Mouse (Mus musculus) limb, embryonic 12.5 days (tissue): Measurements from ENCODE around the gene Iqgap3. TPM values are rescaled to one million over a fixed set of nuclear protein-coding genes. Genes with fewer than 3 reads are reported as not detected.

Source experiments
- ATAC-seq: fragments of 200-750 bp; cut with Nextera tagmentation; 2 replicates; pipeline ENCODE4 v1.8.0; 2017; ENCODE audit warnings: low read depth, moderate TSS enrichment; ENCODE audit not compliant: insufficient number of reproducible peaks, insufficient read depth, low FRiP score, low TSS enrichment
- H3K27ac ChIP-seq: fragments of 300-500 bp; sonication (generic); 2 replicates; pipeline ENCODE4 v1.5.1; 2016; ENCODE audit warnings: mild to moderate bottlenecking, moderate library complexity
- H3K27me3 ChIP-seq: fragments of 300-500 bp; sonication (generic); 2 replicates; pipeline ENCODE4 v1.6.1; 2016; ENCODE audit warnings: mild to moderate bottlenecking, moderate library complexity
- H3K36me3 ChIP-seq: fragments of 300-500 bp; sonication (generic); 2 replicates; pipeline ENCODE4 v1.6.1; 2016; ENCODE audit warnings: mild to moderate bottlenecking, moderate library complexity
- H3K4me1 ChIP-seq: fragments of 300-500 bp; sonication (generic); replicated peaks from 2 replicates; pipeline ENCODE4 v1.6.1; 2016
- H3K4me2 ChIP-seq: fragments of 300-500 bp; sonication (generic); 2 replicates; pipeline ENCODE4 v1.6.1; 2016; ENCODE audit warnings: mild to moderate bottlenecking, moderate library complexity
- H3K4me3 ChIP-seq: fragments of 300-500 bp; sonication (generic); replicated peaks from 2 replicates; pipeline ENCODE4 v1.5.1; 2016; ENCODE audit warnings: mild to moderate bottlenecking
- H3K9ac ChIP-seq: fragments of 300-500 bp; sonication (generic); replicated peaks from 2 replicates; pipeline ENCODE4 v1.6.1; 2016; ENCODE audit warnings: mild to moderate bottlenecking, moderate library complexity
- H3K9me3 ChIP-seq: fragments of 300-500 bp; sonication (generic); 2 replicates; pipeline ENCODE4 v1.6.1; 2016; ENCODE audit warnings: mild to moderate bottlenecking, moderate library complexity
- WGBS: fragments of 180-500 bp; shearing (Covaris S2); methylation state at CpG from one replicate; pipeline ENCODE4 v1.1.7; 2016; 5-methylcytosine and 5-hydroxymethylcytosine counted together
- polyA plus RNA-seq: library from polyadenylated mRNA; unstranded; fragments of >200 nt; fragmentation: Nextera tagmentation; extraction: Ambion mirVana; gene quantifications from 2 replicates; pipeline ENCODE4 v1.2.1, GENCODE M21; 2016

Gene Iqgap3
- polyA plus RNA-seq, result 24.3 and 25.6 TPM in 2 replicates

DNA sequence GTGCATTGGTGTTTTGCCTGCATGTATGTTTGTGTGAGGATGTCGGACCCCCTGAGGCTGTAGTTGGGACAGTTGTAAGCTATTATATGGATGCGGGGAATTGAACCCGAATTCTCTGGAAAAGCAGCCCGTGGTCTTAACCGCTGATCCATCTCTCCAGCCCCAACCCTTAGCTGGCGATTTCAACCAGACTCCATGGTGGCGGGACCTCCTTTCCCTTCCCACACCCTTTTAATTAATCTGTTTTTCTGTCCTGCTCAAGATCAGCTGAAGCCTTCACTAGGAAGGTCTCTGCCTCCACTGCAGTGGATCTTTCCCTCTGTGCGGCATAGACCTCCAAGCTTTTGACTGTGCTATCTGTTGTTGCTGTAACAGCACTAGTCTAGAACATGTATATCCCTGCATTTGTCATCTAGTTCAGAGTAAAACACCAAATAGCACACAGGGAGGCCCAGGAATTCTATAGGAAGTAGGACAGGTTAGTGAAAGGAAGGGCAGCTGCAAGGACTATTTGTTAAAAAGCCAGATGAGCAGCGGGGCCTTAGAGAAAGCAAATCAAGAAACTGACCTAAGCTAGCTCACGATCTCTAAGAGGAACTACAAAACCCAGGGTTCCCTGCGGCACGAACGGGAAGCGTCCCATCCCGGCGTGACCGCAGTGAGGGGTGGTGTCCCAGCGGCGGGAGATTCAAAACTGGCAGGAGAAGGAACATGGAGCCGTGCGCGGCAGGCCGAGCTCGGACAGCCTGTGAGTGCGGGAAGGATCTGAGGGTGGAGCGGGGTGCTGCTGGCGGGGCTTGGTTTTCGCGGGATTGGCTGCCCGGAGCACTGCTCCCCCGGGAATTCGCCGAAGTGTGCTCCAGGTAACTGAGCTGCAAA lies at the start of gene Iqgap3:
TSS of gene Iqgap3 (plus strand) at position 627 of the 879 bp plus-strand sequence.
- Histone ChIP-seq H3K4me2 (peak within 1 kb of the TSS; percentile 80), H3K27ac (peak within 1 kb of the TSS; percentile 25; the same call in 1 of the 2 replicates), H3K4me1 (peaks cover 13% of the 10 kb centered on the region), H3K27me3 (0 out of 2 replicates have a peak, but pooled peaks cover 3% of the 10 kb centered on the region), H3K4me3 (peak within 1 kb of the TSS; percentile 61), H3K36me3 (peaks cover 19% of the 10 kb centered on the region), H3K9me3 (no peaks in the 10 kb centered on the region), H3K9ac (peak within 1 kb of the TSS; percentile 65)
- peak; percentile 68; the same call in 1 of the 2 replicates for ATAC-seq
- 19% methylated on average over 33 of the region's 33 CpGs for WGBS

DNA sequence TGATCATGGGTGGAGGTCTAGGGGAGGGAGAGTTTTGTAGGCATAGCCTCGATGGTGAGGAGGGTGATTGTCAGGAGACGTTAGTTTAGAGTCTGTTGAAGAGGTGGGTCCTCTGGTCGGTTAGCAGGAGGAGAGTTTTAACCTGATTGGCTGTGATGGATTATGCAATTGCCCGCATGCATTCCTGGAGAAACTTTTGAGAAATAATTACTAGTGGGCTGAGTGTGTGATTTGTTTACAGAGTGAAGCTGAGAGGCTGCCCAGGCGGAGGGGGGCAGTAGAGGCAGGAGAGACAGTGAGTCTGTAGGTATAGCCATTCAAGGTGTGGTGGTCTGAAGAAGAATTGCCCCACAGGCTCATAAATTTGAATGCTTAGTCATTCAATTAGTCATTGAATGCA lies 48.3 kb upstream of the Iqgap3 start:
- Histone ChIP-seq H3K9me3 (peaks cover under 1% of the 10 kb centered on the region; the same call in 1 of the 2 replicates), H3K27me3 (peaks cover 61% of the 10 kb centered on the region)

DNA sequence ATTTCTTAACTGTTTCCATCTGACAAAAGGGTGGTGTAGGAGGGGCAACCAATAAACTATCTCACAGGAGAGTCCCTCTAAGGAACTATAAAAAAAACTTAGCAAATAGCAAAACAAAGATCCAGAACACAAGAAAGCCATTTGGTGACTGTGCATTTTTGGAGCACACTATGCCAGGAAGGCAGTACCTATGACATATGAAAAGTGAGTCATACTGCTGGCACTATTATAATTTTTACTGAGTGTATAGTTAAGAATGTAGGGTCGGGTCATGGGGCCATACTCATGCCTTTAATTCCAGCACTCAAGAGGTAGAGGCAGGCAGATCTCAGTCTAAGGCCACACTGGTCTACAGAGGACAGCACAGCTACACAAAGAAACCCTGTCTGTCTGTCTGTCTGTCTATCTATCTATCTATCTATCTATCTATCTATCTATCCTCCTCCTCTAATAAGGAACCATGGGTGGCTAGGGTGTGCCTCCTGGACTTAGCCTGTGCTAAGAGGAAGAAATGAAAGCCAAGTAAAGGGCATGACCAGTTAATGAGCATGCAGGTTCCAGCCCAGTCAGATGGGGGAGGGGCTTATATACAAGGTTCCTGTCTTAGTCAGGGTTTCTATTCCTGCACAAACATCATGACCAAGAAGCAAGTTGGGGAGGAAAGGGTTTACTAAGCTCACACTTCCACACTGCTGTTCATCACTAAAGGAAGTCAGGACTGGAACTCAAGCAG lies 46.0 kb upstream of the Iqgap3 start:
- no peak for ATAC-seq
- no peaks in the 10 kb centered on the region for H3K36me3 ChIP-seq
- no peaks in the 10 kb centered on the region for H3K4me1 ChIP-seq
- H3K4me2 ChIP-seq, result no peak overlapping the region
- H3K27me3 ChIP-seq, result peaks cover 58% of the 10 kb centered on the region
- no peak overlapping the region for H3K27ac ChIP-seq
- H3K9ac ChIP-seq, result no peak overlapping the region
- 65% methylated on average over 1 of the region's 1 CpGs for WGBS
- no peaks in the 10 kb centered on the region for H3K9me3 ChIP-seq
- H3K4me3 ChIP-seq, result no peak overlapping the region

More for the DNA sequence above, 48.3 kb upstream of the Iqgap3 start:
- Histone ChIP-seq H3K4me1 (no peaks in the 10 kb centered on the region), H3K27ac (no peak overlapping the region), H3K4me2 (no peak overlapping the region), H3K9ac (no peak overlapping the region), H3K36me3 (no peaks in the 10 kb centered on the region), H3K4me3 (no peak overlapping the region)
- no peak for ATAC-seq
- WGBS, result 64% methylated on average over 5 of the region's 5 CpGs

DNA sequence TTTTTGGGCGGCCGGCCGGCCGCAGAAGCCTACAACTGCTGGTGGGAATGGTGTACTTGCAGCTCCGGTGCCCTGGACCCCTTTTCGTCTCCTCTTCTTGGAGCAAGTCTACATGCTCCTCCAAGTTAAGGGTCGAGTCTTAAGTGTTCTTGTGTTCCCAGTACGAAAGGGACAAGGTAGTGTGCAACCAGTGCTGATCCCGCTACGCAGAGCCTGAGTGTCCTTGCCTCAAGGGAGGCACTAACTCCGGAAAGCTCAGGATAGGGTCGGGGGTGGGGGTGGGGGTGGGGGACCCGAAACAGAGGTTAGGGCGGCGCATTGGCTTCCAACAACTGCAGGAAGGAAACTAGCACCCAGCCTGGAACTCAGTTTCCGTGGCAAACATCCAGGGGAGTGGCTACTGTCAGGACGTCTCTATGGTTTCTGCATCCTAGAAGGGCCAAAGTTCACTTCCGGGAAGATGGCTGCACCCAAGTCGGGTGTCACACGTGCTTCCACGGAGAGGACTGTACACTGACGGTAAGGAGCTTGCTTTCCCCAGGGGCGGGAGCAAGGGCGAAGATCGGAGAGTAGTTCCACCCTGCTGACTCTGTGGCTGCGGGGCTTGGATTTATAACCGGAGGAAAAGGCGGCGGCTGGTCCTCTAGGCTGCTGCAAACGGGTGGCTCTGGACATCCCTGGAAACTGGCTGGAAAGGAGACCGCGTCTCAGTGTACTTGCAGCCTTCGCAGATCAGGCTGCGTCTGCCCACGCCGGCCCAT lies 38.9 kb upstream of the Iqgap3 start, which contains the start of gene Gpatch4:
TSS of gene Gpatch4 (plus strand) at position 448 of the 761 bp plus-strand sequence.
- H3K27me3 ChIP-seq, result peaks cover 26% of the 10 kb centered on the region
- peaks cover 3% of the 10 kb centered on the region; the same call in 1 of the 2 replicates for H3K36me3 ChIP-seq
- peak; percentile 78 for ATAC-seq
- H3K9me3 ChIP-seq, result no peaks in the 10 kb centered on the region
- H3K9ac ChIP-seq, result peak within 1 kb of the TSS; percentile 63
- peak within 1 kb of the TSS; percentile 80 for H3K4me3 ChIP-seq
- H3K4me1 ChIP-seq, result peaks cover 6% of the 10 kb centered on the region; the same call in 1 of the 2 replicates
- 0 out of 2 replicates have a peak within 1 kb of the TSS, but pooled peaks have one; percentile 4 for H3K27ac ChIP-seq
- 10% methylated on average over 36 of the region's 36 CpGs for WGBS
- H3K4me2 ChIP-seq, result peak within 1 kb of the TSS; percentile 79

DNA sequence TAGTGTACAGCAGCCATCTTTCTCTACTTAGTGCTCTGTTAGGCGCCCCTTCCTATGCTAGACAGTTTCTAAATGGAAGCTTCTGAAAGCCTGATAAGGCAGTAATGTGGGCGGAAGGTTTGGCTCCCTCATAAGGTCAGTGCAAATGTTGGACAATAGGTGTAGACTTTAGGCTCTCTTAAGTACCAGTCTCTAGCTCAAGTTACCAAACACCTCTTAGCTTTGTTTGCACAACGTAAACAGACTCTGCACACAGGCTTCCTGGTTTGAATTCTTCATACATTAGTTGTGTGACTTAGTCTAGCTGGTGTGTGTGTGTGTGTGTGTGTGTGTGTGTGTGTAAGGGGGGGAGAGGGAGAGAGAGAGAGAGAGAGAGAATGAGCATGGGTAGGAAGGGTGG lies 32.2 kb upstream of the Iqgap3 start:
- H3K4me1 ChIP-seq, result no peaks in the 10 kb centered on the region
- H3K27ac ChIP-seq, result no peak overlapping the region
- no peak overlapping the region for H3K9ac ChIP-seq
- peaks cover 49% of the 10 kb centered on the region for H3K36me3 ChIP-seq
- 85% methylated on average over 3 of the region's 3 CpGs for WGBS
- no peak for ATAC-seq
- H3K4me3 ChIP-seq, result no peak overlapping the region
- no peak overlapping the region for H3K4me2 ChIP-seq
- no peaks in the 10 kb centered on the region for H3K9me3 ChIP-seq
- H3K27me3 ChIP-seq, result no peaks in the 10 kb centered on the region

DNA sequence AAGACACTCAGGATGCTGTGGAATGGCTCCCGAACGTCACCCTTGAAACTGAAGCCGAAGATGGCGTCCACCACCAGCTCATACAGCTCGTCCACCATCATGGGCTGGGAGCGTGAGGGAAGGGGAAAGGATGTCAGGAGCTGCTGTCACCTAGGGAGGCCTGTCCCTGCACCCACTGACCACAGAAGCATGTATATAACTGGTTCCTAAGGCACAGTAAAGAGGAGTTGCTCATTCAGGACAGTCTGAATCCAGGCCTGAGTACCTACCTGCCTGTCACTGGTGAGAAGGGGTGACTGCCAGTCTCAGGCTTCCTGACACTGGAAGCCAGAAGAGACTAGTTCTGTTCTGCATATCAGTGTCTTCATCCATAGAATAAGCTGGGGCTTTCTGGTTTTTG lies 24.7 kb upstream of the Iqgap3 start:
- peaks cover 50% of the 10 kb centered on the region for H3K36me3 ChIP-seq
- WGBS, result 88% methylated on average over 6 of the region's 6 CpGs

DNA sequence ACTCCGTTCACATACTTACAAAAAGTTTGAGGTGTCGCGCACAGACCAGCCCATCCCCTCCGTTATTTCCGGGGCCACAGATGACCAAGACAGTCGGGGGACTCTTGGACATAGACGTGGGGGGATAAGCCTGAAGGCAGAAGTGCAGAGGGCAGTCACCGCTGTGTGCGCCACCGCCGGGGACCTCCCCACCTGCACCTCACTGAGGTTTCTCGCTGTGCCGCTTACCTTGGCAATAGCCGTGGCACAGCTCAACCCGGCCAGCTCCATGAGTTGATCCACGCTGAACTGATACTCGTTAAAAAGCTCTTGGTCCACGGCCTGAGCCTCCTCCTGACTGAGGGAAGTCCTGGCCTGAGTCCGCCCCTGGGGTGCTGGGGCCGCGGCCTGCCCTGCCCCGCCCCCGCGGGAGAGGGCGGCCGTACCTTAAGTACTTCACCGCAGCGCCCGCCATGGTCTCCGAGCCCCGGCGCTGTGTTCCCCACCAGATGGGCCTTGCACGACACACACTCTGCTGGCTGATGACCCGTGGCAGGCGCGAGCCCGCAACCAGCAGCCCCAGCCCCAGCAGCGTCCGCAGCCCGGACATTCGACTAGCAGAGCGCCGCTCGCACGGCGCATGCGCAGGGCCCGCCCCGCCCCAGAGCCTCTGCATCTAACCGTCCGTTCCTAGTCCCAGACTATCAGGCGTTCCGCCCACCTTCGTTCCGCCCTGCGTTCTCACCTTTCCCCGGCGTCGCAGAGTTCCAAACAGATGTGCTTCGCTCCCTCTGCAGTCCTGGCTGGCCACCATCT lies 23.7 kb upstream of the Iqgap3 start, which contains the start of gene Naxe:
TSS of gene Naxe (minus strand) at position 594 of the 795 bp plus-strand sequence.
- H3K9me3 ChIP-seq, result no peaks in the 10 kb centered on the region
- 2% methylated on average over 60 of the region's 60 CpGs for WGBS
- peak within 1 kb of the TSS; percentile 91 for H3K4me3 ChIP-seq
- H3K27ac ChIP-seq, result peak within 1 kb of the TSS; percentile 84
- peak within 1 kb of the TSS; percentile 87 for H3K4me2 ChIP-seq
- H3K9ac ChIP-seq, result peak within 1 kb of the TSS; percentile 91
- peak; percentile 93 for ATAC-seq
- H3K4me1 ChIP-seq, result peaks cover 13% of the 10 kb centered on the region
- H3K27me3 ChIP-seq, result no peaks in the 10 kb centered on the region
- H3K36me3 ChIP-seq, result peaks cover 40% of the 10 kb centered on the region

More for the DNA sequence above, 24.7 kb upstream of the Iqgap3 start:
- H3K9ac ChIP-seq, result peak overlapping the region; percentile 91
- peak overlapping the region; percentile 91 for H3K4me3 ChIP-seq
- H3K4me2 ChIP-seq, result peak overlapping the region; percentile 87
- H3K4me1 ChIP-seq, result peaks cover 13% of the 10 kb centered on the region
- no peaks in the 10 kb centered on the region for H3K27me3 ChIP-seq
- H3K27ac ChIP-seq, result no peak overlapping the region
- H3K9me3 ChIP-seq, result no peaks in the 10 kb centered on the region
- no peak for ATAC-seq

DNA sequence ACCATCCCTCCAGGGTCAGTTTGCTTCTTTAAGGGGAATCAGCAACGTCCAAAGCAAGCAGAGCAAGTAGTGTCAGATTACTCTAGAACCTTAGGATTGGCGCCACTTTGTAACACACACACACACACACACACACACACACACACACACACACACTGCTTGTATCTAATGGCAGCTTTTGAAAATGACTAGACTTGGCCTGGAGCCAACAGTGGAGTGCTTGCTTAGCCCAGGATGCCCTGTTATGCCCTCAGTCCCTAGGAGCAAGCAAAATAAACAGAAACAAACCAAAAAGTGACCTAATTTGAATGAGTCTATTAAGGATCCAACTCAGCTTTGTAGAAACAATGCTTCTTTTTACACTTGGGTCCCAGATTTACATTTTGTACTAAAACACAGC lies 13.4 kb upstream of the Iqgap3 start:
- H3K4me3 ChIP-seq, result no peak overlapping the region
- 25% methylated on average over 2 of the region's 2 CpGs for WGBS
- no peak overlapping the region for H3K27ac ChIP-seq
- 0 out of 2 replicates have a peak, but pooled peaks cover 14% of the 10 kb centered on the region for H3K27me3 ChIP-seq
- no peaks in the 10 kb centered on the region for H3K36me3 ChIP-seq
- ATAC-seq, result no peak
- 0 out of 2 replicates have a peak, but pooled peaks cover 6% of the 10 kb centered on the region for H3K4me1 ChIP-seq
- no peaks in the 10 kb centered on the region for H3K9me3 ChIP-seq
- no peak overlapping the region for H3K4me2 ChIP-seq
- H3K9ac ChIP-seq, result no peak overlapping the region

DNA sequence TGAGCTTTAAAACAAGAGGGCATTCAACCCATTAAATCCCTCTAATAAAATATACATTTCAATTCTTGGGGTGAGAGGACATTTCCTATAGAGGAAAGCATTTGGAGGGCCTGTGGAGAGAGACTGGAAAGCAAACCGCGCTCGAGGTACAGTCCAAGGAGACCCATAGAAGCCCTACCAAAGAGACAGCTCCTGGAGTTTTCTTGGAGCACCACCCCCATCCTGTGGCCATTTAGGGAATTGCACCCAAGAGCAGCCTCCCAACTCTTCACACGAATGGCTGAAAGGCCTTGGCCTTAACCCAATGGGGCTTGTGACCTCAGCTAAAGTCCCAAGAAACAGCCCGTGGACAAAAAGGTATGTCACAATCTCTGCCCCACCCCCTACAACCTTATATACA lies 10.0 kb upstream of the Iqgap3 start:
- ATAC-seq, result peak; percentile 44; the same call in 1 of the 2 replicates
- WGBS, result 5% methylated on average over 5 of the region's 5 CpGs
- H3K9ac ChIP-seq, result no peak overlapping the region
- no peak overlapping the region for H3K27ac ChIP-seq
- H3K36me3 ChIP-seq, result no peaks in the 10 kb centered on the region
- H3K9me3 ChIP-seq, result no peaks in the 10 kb centered on the region
- 0 out of 2 replicates have a peak, but pooled peaks cover 6% of the 10 kb centered on the region for H3K4me1 ChIP-seq
- H3K4me3 ChIP-seq, result no peak overlapping the region
- no peak overlapping the region for H3K4me2 ChIP-seq
- 0 out of 2 replicates have a peak, but pooled peaks cover 14% of the 10 kb centered on the region for H3K27me3 ChIP-seq

DNA sequence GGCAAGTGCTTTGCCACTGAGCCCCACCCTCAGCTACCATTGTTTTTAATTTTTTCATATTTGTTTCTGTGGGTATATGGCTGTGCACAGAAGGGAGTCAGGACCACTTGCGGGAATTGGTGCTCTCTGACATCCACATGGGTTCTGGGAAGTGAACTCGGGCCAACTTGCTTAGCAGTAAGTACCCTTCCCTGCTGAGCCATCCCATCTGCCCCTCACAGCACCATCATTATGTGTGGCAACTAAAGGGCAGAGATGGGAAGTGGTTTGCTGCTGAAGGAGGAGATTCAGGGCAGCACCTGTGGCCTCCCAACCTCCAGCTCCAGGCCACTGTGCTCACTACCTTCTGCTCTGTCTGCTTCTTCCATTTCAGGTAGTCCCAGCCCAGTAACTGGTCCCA lies 8.1 kb upstream of the Iqgap3 start:
- ATAC-seq, result no peak
- WGBS, result 47% methylated on average over 2 of the region's 2 CpGs
- Histone ChIP-seq H3K9ac (no peak overlapping the region), H3K36me3 (no peaks in the 10 kb centered on the region), H3K4me1 (0 out of 2 replicates have a peak, but pooled peaks cover under 1% of the 10 kb centered on the region), H3K4me2 (no peak overlapping the region), H3K27me3 (0 out of 2 replicates have a peak, but pooled peaks cover 17% of the 10 kb centered on the region), H3K4me3 (no peak overlapping the region), H3K27ac (no peak overlapping the region), H3K9me3 (no peaks in the 10 kb centered on the region)
